In genomic region chr9:41740536-41740935, GRCm38 (mm10) we compare ENCODE assay signal across 15 mouse cellular contexts.
"Had no signal": no experiment of that assay in that cellular context is flagged by ENCODE, and none has a peak within 500 bp of the region (broad histone marks: within the 10 kb centered on the region; RNA-seq: fewer than 3 reads in every experiment).

No protein-coding gene starts in this region.

- H3K4me3 ChIP-seq: limb, embryonic 13.5 days; myocyte; neural tube, embryonic 15.5 days; stomach, embryonic 15.5 days had no signal

- H3K9me3 ChIP-seq: limb, embryonic 13.5 days; neural tube, embryonic 15.5 days; stomach, embryonic 15.5 days had no signal

- ATAC-seq: lung, postnatal 0 days had no signal

- H3K36me3 ChIP-seq: limb, embryonic 13.5 days; neural tube, embryonic 15.5 days; stomach, embryonic 15.5 days had no signal

- H3K27me3 ChIP-seq: limb, embryonic 13.5 days; neural tube, embryonic 15.5 days; stomach, embryonic 15.5 days had no signal

- DNase-seq: kidney, adult 18-20 months; kidney, postnatal 10 days; kidney, postnatal 4 days; left cerebral cortex, postnatal 4 days; lung, adult 2 months; lung, postnatal 36 days; midbrain, embryonic 14.5 days; thymus, adult 2 months; thymus, postnatal 25 days had no signal

- H3K9ac ChIP-seq: limb, embryonic 13.5 days; liver, embryonic 14.5 days; neural tube, embryonic 15.5 days; stomach, embryonic 15.5 days had no signal

- H3K4me2 ChIP-seq: limb, embryonic 13.5 days; neural tube, embryonic 15.5 days; stomach, embryonic 15.5 days had no signal

- H3K27ac ChIP-seq: limb, embryonic 13.5 days; liver, embryonic 14.5 days; neural tube, embryonic 15.5 days had no signal
